Mouse (Mus musculus) spleen, adult 2 months (tissue): ENCODE data around the gene Prkar2b. TPM values are rescaled to one million over a fixed set of nuclear protein-coding genes. Genes with fewer than 3 reads are reported as not detected.
A peak's percentile ranks its signal among the peaks of the same experiment; 100 is the strongest.

Source experiments
- DNase-seq, 2 experiments: peaks; one replicate each; pipeline versions ENCODE4 v3.0.0 to v3.0.0-alpha.2; 2012 to 2021; ENCODE audit warnings: low spot score in 2 of 2, low read depth in 1 of 2
- H3K27ac ChIP-seq: fragments of 200-500 bp; 2 replicates; pipeline ENCODE4 v1.5.1; 2012; ENCODE audit warnings: low read length, inconsistent platforms; ENCODE audit not compliant: insufficient read depth
- H3K27me3 ChIP-seq: fragments of 200-500 bp; 2 replicates; pipeline ENCODE4 v1.6.1; 2012; ENCODE audit warnings: mild to moderate bottlenecking, moderate library complexity, low read length, inconsistent platforms; ENCODE audit not compliant: control insufficient read depth, insufficient read depth
- H3K36me3 ChIP-seq: fragments of 200-500 bp; 2 replicates; pipeline ENCODE4 v1.6.1; 2012; ENCODE audit warnings: mild to moderate bottlenecking, low read length, inconsistent platforms; ENCODE audit not compliant: control insufficient read depth, insufficient read depth
- H3K4me1 ChIP-seq: fragments of 200-500 bp; 2 replicates; pipeline ENCODE4 v1.6.1; 2011; ENCODE audit warnings: inconsistent platforms; ENCODE audit not compliant: control insufficient read depth, insufficient read depth, insufficient read length
- H3K4me3 ChIP-seq: fragments of 200-500 bp; 2 replicates; pipeline ENCODE4 v1.5.1; 2011; ENCODE audit warnings: mild to moderate bottlenecking, inconsistent platforms; ENCODE audit not compliant: insufficient read depth, insufficient read length; ENCODE audit errors: extremely low read depth
- CTCF ChIP-seq: fragments of 200-500 bp; IDR thresholded peaks from 2 replicates; pipeline ENCODE4 v1.5.1; 2011; ENCODE audit warnings: mild to moderate bottlenecking, inconsistent platforms; ENCODE audit not compliant: insufficient read depth, insufficient read length, insufficient replicate concordance; ENCODE audit errors: extremely low read depth
- POLR2A ChIP-seq: fragments of 200-500 bp; IDR thresholded peaks from 2 replicates; pipeline ENCODE4 v1.6.1; 2011; ENCODE audit warnings: low read depth, low read length, inconsistent platforms
- WGBS: fragments of 180-500 bp; shearing (Covaris S2); methylation state at CpG from one replicate; pipeline ENCODE4 v1.1.7; 2018; 5-methylcytosine and 5-hydroxymethylcytosine counted together
- polyA plus RNA-seq: library from polyadenylated mRNA; depleted of rRNA; stranded (reverse); fragments of >200 nt; gene quantifications from 2 replicates; pipeline ENCODE4 v1.2.3, GENCODE M21; 2012

The Prkar2b gene
- polyA plus RNA-seq, 1 experiment, result 9.1 TPM

DNA sequence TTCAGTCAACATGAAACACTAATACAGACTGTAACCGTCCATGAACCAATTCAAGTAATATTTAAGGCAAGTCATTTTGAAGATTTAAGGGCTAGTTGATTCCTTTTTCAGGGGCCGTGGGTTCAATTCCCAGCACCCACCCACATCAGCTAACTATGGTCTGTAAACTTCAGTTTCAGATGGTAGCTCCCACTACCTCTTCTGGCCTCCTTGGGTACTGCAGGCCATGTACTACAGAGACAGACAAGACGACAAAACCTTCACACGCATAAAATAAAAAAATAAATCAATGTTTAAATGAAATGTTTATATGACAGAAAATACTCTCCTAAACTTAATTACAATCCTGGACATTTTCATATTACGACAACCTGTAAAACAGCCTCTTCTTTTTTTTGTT lies 113.6 kb downstream of the Prkar2b start:
- Histone ChIP-seq H3K36me3 (peaks cover 6% of the 10 kb centered on the region), H3K27ac (no peak overlapping the region), H3K27me3 (no peaks in the 10 kb centered on the region), H3K4me1 (peaks cover 2% of the 10 kb centered on the region; the same call in 1 of the 2 replicates), H3K4me3 (no peak overlapping the region)
- TF ChIP-seq POLR2A, result no peak
- peak; percentile 15; the same call in 1 of the 2 replicates for TF ChIP-seq CTCF
- 83% methylated on average over 5 of the region's 5 CpGs for WGBS
- DNase-seq, result peak; percentile 37 to 39

DNA sequence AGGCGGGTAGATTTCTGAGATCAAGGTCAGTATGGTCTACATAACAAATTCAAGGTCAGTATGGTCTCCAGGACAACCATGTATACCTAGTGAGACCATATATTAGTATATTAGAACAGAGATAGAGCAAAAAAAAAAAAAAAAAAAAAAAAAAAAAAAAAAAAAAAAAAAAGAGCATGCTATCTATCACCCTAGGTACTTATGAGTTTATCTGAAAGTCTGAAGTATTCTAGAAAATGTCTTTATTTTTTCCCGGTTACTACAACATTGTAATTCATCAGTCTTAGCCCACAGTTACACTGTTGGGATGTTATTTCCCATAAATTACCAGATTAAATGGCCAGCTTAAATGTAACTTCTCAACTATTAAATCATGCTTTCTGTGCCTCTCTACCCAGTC lies 116.7 kb downstream of the Prkar2b start:
- WGBS, result 83% methylated on average over 2 of the region's 2 CpGs
- no peak for DNase-seq
- Histone ChIP-seq H3K36me3 (peaks cover 14% of the 10 kb centered on the region), H3K4me1 (peaks cover 2% of the 10 kb centered on the region; the same call in 1 of the 2 replicates), H3K27me3 (no peaks in the 10 kb centered on the region), H3K4me3 (no peak overlapping the region), H3K27ac (no peak overlapping the region)
- no peak for TF ChIP-seq CTCF
- TF ChIP-seq POLR2A, result no peak

DNA sequence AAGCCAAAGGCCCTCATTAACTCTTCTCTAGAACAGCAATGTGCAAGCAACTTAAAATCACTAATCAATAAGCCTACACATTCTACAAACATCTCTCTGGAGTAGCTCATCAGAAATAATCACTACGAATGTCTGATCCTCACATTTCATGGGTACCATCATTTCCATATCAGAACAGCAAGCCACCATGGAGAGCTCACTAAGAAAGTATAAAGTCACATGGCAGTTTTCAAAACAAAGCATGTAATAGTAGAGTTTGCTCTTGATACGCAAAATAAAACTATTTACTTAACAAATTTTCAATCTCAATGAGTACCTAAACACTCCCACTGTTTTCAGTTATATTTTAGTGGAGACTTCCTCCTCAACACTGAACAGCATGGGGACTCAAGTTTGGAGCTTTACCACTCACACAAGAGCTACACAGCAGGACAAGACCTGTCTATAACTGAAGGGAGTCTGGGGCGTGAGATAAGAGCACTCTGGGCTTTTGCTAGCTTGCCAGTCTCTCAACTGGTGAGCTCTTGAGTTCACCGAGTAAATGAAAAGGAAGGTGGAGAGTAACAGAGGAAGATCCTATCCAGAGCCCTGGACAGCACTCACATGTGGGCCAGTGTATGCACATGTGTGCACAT lies 118.0 kb downstream of the Prkar2b start:
- H3K36me3 ChIP-seq, result peaks cover 22% of the 10 kb centered on the region
- no peak overlapping the region for H3K27ac ChIP-seq
- no peaks in the 10 kb centered on the region for H3K27me3 ChIP-seq
- no peak for DNase-seq
- no peaks in the 10 kb centered on the region; the same call in 1 of the 2 replicates for H3K4me1 ChIP-seq
- H3K4me3 ChIP-seq, result no peak overlapping the region
- TF ChIP-seq CTCF, result no peak
- TF ChIP-seq POLR2A, result no peak
- 85% methylated on average over 4 of the region's 4 CpGs for WGBS

DNA sequence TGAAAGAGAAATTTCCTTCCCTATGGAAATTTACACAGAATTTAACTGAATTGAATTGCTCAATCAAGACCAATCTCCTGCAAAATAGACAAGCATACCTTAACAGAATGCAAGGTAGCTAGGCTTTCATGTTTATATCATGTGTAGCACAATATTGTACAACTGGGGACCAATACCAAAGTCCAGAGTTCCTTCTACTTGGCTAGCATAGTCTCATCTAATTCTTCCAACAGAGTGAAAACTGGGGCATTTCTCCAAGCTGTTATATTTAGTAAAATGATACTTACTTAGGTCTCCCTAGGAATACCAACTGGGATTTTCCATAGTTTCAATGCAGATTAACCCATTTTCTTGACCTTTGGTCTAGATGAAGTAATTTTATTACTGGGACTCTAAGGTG lies 122.1 kb downstream of the Prkar2b start:
- peaks cover 38% of the 10 kb centered on the region for H3K36me3 ChIP-seq
- H3K27me3 ChIP-seq, result no peaks in the 10 kb centered on the region
- TF ChIP-seq CTCF, result no peak
- TF ChIP-seq POLR2A, result no peak
- H3K27ac ChIP-seq, result no peak overlapping the region
- no peaks in the 10 kb centered on the region for H3K4me1 ChIP-seq
- no peak for DNase-seq
- no peak overlapping the region for H3K4me3 ChIP-seq

DNA sequence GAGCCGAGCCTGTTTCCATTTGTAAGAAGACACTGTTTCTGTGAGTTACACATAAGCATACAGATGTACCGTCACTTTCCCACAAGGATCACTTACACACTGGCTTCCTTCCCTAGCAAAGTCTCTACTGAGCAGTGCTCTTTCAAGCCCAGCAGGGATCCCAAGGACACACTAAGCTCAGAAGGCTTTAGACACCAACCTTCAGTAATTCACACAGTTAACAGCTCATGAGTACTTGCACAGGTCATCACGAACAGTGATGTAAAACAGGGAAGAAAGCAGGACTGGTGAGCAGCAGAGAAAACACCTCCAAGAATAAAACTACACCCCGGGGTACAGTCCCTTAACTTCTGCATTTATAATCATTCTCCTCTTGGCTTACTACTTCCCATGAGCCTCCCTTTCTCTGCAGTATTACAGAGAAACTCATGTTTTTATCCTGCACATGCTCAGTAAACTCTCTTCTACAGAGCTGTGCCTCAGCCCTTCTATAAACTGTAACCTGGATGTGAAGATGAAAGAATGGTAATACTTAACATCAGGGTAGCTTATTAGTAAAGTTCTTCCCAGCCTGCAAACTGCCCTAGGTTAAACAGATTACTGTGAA lies 122.6 kb downstream of the Prkar2b start:
- DNase-seq, result no peak
- Histone ChIP-seq H3K27ac (no peak overlapping the region), H3K4me3 (no peak overlapping the region), H3K4me1 (no peaks in the 10 kb centered on the region), H3K27me3 (no peaks in the 10 kb centered on the region), H3K36me3 (peaks cover 38% of the 10 kb centered on the region)
- TF ChIP-seq CTCF (no peak), POLR2A (no peak)
- 85% methylated on average over 4 of the region's 4 CpGs for WGBS

DNA sequence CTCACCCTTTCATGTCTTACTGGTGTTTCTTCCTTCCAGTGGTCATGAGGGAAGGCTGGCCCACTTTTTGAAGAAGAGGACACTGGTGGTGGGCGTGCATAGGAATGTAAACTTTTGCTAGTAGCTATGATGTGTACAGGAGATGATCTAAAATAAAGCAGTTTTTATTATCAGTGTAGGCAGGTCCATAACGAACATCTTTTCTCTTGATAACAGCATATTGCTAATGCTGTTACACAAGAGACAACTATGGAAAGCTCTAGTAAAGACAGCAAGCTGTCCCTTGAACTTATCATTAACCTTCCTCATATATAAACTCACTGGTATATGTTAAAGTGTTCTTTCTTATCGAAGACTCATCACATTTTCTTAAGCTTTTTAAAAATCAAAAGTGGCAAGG lies 123.5 kb downstream of the Prkar2b start:
- WGBS, result 87% methylated on average over 3 of the region's 3 CpGs
- Histone ChIP-seq H3K27ac (no peak overlapping the region), H3K27me3 (no peaks in the 10 kb centered on the region), H3K36me3 (peaks cover 38% of the 10 kb centered on the region), H3K4me1 (no peaks in the 10 kb centered on the region), H3K4me3 (no peak overlapping the region)
- DNase-seq, result no peak
- no peak for TF ChIP-seq POLR2A
- no peak for TF ChIP-seq CTCF
